14 mouse cellular contexts compared by ENCODE assay signal in the genomic region with DNA sequence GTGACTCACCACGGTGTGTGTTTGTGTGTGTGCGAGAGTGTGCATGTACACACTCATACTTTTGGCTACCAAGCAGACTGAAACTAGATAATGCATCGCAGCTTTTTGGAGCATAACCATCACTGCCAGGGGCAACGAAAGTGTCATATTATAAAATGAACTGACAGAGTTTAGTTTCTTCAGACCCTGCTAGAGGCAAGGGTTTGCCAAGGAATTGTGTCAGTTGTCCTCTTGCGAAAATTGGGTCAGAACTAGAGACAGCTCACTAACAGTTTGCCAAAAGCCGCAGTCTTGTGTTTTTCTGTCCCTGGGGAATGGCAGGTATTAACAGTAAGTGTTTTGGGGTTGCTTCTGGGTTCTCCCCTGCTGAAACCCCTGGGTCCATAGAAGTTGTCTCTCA. TPM values are rescaled to one million over a fixed set of nuclear protein-coding genes. Genes with fewer than 3 reads are reported as not detected.
DNase-seq lines count a peak whose midpoint lies in the region; ATAC-seq and TF ChIP-seq lines count a peak whose summit lies in the region.
"Had no signal": no experiment of that assay in that cellular context is flagged by ENCODE, and none has a peak within 500 bp of the region (broad histone marks: within the 10 kb centered on the region; RNA-seq: fewer than 3 reads in every experiment).

No protein-coding gene starts in this region.

- H3K4me3 ChIP-seq in gastrocnemius, adult 2 months = no peak overlapping the region
- H3K4me3 ChIP-seq in liver, adult 2 months (ENCODE audit: insufficient read depth, low read depth, low read length) = no peak overlapping the region
- no peak overlapping the region for H3K4me3 ChIP-seq in liver, embryonic 12.5 days
- no peak overlapping the region for H3K4me3 ChIP-seq in liver, embryonic 16.5 days (ENCODE audit: low read depth, low read length)
- H3K4me3 ChIP-seq in forebrain, postnatal 0 days (ENCODE audit: low read depth, low read length) = no peak overlapping the region
- H3K4me3 ChIP-seq: hindbrain, embryonic 10.5 days; left cerebral cortex, adult 2 months; limb, embryonic 13.5 days; midbrain, embryonic 13.5 days had no signal

- H3K79me2 ChIP-seq in liver, adult 2 months (ENCODE audit: control insufficient read depth, insufficient read depth, low read length) = peaks cover 39% of the 10 kb centered on the region; the same call in 1 of the 2 replicates

- H3K4me2 ChIP-seq in liver, embryonic 12.5 days = no peak overlapping the region
- peak overlapping the region; percentile 1 for H3K4me2 ChIP-seq in liver, embryonic 16.5 days (ENCODE audit: low read depth, low read length)
- H3K4me2 ChIP-seq in forebrain, postnatal 0 days (ENCODE audit: low read depth) = no peak overlapping the region
- H3K4me2 ChIP-seq: limb, embryonic 13.5 days; midbrain, embryonic 13.5 days had no signal

- no peak for TF ChIP-seq POLR2A in liver, adult 2 months (IDR thresholded peaks at IDR 0.05; ENCODE audit: extremely low read depth, insufficient read depth, low read length)

- H3K9me3 ChIP-seq in liver, embryonic 12.5 days (replicated peaks) = no peaks in the 10 kb centered on the region
- H3K9me3 ChIP-seq in liver, embryonic 16.5 days (replicated peaks; ENCODE audit: control insufficient read depth, low read length) = no peaks in the 10 kb centered on the region
- no peaks in the 10 kb centered on the region for H3K9me3 ChIP-seq in forebrain, postnatal 0 days (ENCODE audit: low read length)
- H3K9me3 ChIP-seq: hindbrain, embryonic 10.5 days; limb, embryonic 13.5 days; midbrain, embryonic 13.5 days had no signal

- intact Hi-C loops in gastrocnemius, adult 2 months (cut with DNase I) = no loop called here
- intact Hi-C loops in gastrocnemius, postnatal 36 days (cut with DNase I) = no loop called here

- H3K27me3 ChIP-seq in liver, adult 2 months (ENCODE audit: control insufficient read depth, insufficient read depth, low read length) = no peaks in the 10 kb centered on the region
- H3K27me3 ChIP-seq in liver, embryonic 12.5 days (replicated peaks) = no peaks in the 10 kb centered on the region
- H3K27me3 ChIP-seq in liver, embryonic 16.5 days (ENCODE audit: control insufficient read depth, insufficient read depth, low read depth, low read length) = no peaks in the 10 kb centered on the region
- no peaks in the 10 kb centered on the region for H3K27me3 ChIP-seq in forebrain, postnatal 0 days (ENCODE audit: insufficient read depth, low read length)
- H3K27me3 ChIP-seq: limb, embryonic 13.5 days; midbrain, embryonic 13.5 days had no signal

- ATAC-seq in liver, embryonic 12.5 days = no peak
- ATAC-seq in liver, embryonic 16.5 days (ENCODE audit: low read depth) = no peak
- no peak for ATAC-seq in forebrain, postnatal 0 days
- ATAC-seq: midbrain, embryonic 13.5 days had no signal

- no peak for DNase-seq in gastrocnemius, adult 2 months
- no peak for DNase-seq in gastrocnemius, postnatal 36 days
- DNase-seq in liver, adult 2 months (ENCODE audit: extremely low read depth, low read depth, low spot score) = peak; percentile 84
- DNase-seq in adrenal gland, postnatal 14 days = peak; percentile 67
- no peak for DNase-seq in forebrain, postnatal 0 days
- DNase-seq: cerebellum, adult 11-12 months; right cerebral cortex, postnatal 4 days; thymus, postnatal 14 days had no signal

- 19% methylated on average over 6 of the region's 6 CpGs for WGBS in liver, adult 2 months
- WGBS in liver, embryonic 12.5 days (ENCODE audit: insufficient replicate concordance) = 84% methylated on average over 6 of the region's 6 CpGs
- WGBS in liver, embryonic 16.5 days (ENCODE audit: insufficient replicate concordance) = 77% methylated on average over 6 of the region's 6 CpGs
- 86% methylated on average over 6 of the region's 6 CpGs for WGBS in forebrain, postnatal 0 days

- peaks cover 61% of the 10 kb centered on the region for H3K4me1 ChIP-seq in liver, adult 2 months (ENCODE audit: control insufficient read depth, insufficient read depth, low read length)
- H3K4me1 ChIP-seq in liver, embryonic 12.5 days = peaks cover 94% of the 10 kb centered on the region
- H3K4me1 ChIP-seq in liver, embryonic 16.5 days (ENCODE audit: control insufficient read depth, low read depth, low read length) = peaks cover 72% of the 10 kb centered on the region
- H3K4me1 ChIP-seq in forebrain, postnatal 0 days (ENCODE audit: insufficient read depth) = peaks cover 63% of the 10 kb centered on the region

- peak overlapping the region; percentile 50 for H3K27ac ChIP-seq in gastrocnemius, adult 2 months
- peak overlapping the region; percentile 94 for H3K27ac ChIP-seq in liver, adult 2 months (replicated peaks; ENCODE audit: insufficient read depth, low read depth, low read length)
- H3K27ac ChIP-seq in liver, embryonic 12.5 days = no peak overlapping the region; the same call in 1 of the 2 replicates
- H3K27ac ChIP-seq in liver, embryonic 16.5 days (ENCODE audit: low read length) = peak overlapping the region; percentile 82
- no peak overlapping the region for H3K27ac ChIP-seq in forebrain, postnatal 0 days (ENCODE audit: low read depth, low read length)
- H3K27ac ChIP-seq: hindbrain, embryonic 10.5 days; left cerebral cortex, adult 2 months; limb, embryonic 13.5 days; midbrain, embryonic 13.5 days had no signal

- TF ChIP-seq CTCF in gastrocnemius, adult 2 months (IDR thresholded peaks at IDR 0.05) = no peak
- TF ChIP-seq CTCF in liver, adult 2 months (IDR thresholded peaks at IDR 0.05; ENCODE audit: low read depth, low read length) = no peak
- no peak for TF ChIP-seq CTCF in forebrain, postnatal 0 days (IDR thresholded peaks at IDR 0.05; ENCODE audit: low read depth)

- no peaks in the 10 kb centered on the region for H3K36me3 ChIP-seq in liver, adult 2 months (ENCODE audit: control insufficient read depth, insufficient read depth, low read length)
- H3K36me3 ChIP-seq in liver, embryonic 12.5 days = no peaks in the 10 kb centered on the region
- no peaks in the 10 kb centered on the region for H3K36me3 ChIP-seq in liver, embryonic 16.5 days (ENCODE audit: control insufficient read depth, insufficient read depth)
- no peaks in the 10 kb centered on the region for H3K36me3 ChIP-seq in forebrain, postnatal 0 days (ENCODE audit: insufficient read depth)
- H3K36me3 ChIP-seq: hindbrain, embryonic 10.5 days; limb, embryonic 13.5 days; midbrain, embryonic 13.5 days had no signal

- H3K9ac ChIP-seq in liver, adult 2 months (ENCODE audit: low read depth, low read length) = peak overlapping the region; percentile 52
- no peak overlapping the region for H3K9ac ChIP-seq in liver, embryonic 12.5 days
- H3K9ac ChIP-seq in liver, embryonic 16.5 days (ENCODE audit: low read depth, low read length) = no peak overlapping the region
- H3K9ac ChIP-seq in forebrain, postnatal 0 days = no peak overlapping the region
- H3K9ac ChIP-seq: limb, embryonic 13.5 days; midbrain, embryonic 13.5 days had no signal

RNA-seq across cellular contexts. Expression of a gene that starts 5.9 kb away (rescaled TPM):
- total RNA-seq in gastrocnemius, adult 2 months (2021) = 10 to 100 TPM in 1 of 2 experiments, 1 to 10 TPM in 1; 8.0 to 12.8 TPM
- total RNA-seq in gastrocnemius, postnatal 36 days (2021) = 10 to 100 TPM in 1 of 2 experiments, 1 to 10 TPM in 1; 9.7 to 10.6 TPM
- total RNA-seq in liver, adult 2 months (2014; rRNA removed) = 32.3 and 33.4 TPM in 2 replicates
- 5.5 and 7.7 TPM in 2 replicates for polyA plus RNA-seq in liver, adult 2 months (2012; rRNA removed)
- 10.7 and 11.2 TPM in 2 replicates for polyA plus RNA-seq in liver, embryonic 12.5 days (2016; fragmentation: Nextera tagmentation; extraction: Ambion mirVana)
- total RNA-seq in adrenal gland, postnatal 14 days (2021) = 20.1 and 22.3 TPM in 2 replicates
- 9.6 and 10.2 TPM in 2 replicates for polyA plus RNA-seq in liver, embryonic 16.5 days (2015; fragmentation: Nextera tagmentation; extraction: Ambion mirVana)
- 93.6 and 94.7 TPM in 2 replicates for total RNA-seq in forebrain, postnatal 0 days (2014; rRNA removed)
- 16.0 and 25.2 TPM in 2 replicates for polyA plus RNA-seq in forebrain, postnatal 0 days (2015; fragmentation: Nextera tagmentation; extraction: Ambion mirVana)

Comparison
In these comparisons a context has a peak if more than half of its experiments do, and no peak if none do; other contexts are left out.
1. H3K27ac ChIP-seq: peak in gastrocnemius, adult 2 months (single experiment), liver, adult 2 months (single experiment) and liver, embryonic 16.5 days (single experiment); none in liver, embryonic 12.5 days (single experiment) and forebrain, postnatal 0 days (single experiment).
2. DNase-seq: peak in liver, adult 2 months (single experiment) and adrenal gland, postnatal 14 days (single experiment); none in gastrocnemius, adult 2 months (single experiment), gastrocnemius, postnatal 36 days (0 of 2) and forebrain, postnatal 0 days (single experiment).